Mouse (Mus musculus): Measurements from ENCODE around the gene Zfp667. TPM values are rescaled to one million over a fixed set of nuclear protein-coding genes. Genes with fewer than 3 reads are reported as not detected.

Zfp667 gene
- total RNA-seq (2023): 9.2 to 14.2 TPM (median 10.2 TPM) in 4 replicates

DNA sequence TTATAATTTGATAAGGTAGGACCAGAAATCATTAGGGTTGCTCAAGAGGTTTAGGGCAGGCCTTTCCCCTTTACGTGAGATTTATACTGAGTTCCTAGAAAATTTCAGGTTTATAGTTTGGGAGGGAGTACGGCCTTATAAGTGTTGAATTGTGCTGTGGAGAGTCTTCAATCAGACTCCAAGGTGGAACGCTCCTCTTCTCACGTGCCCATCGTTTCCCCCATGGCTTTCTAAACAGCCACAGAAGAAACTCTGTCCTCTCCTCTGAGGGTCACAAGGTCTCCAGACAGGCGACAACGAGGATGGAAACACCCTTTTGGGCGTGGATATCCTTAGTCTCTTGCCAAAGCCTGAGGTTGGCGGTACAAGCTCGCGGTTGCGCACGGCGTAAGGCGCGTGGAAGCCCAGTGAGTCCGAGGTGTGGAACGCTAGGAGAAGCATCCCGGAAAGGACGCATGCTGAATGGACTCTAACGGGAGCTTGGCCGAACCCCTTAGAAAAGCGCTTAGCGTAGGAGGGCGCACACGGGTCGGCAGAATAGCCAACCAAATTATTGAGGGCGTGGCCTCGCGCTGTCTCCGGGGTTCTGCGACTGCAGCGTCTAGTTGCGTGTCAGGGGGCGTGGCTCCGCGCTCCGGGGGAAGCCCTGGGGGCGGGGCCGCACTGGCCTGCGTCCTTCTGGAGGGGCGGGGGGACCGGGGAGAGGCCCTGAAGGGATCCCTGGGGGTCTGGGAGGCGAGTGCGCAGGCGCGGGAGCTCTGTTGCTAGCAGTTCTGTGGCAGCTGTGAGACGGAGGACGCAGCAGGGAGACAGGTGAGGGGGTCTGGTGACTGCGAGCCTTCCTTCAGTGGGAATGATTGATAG, at the start of gene Zfp667:
Zfp667 (plus strand) TSS at position 738 of the 864 bp plus-strand sequence.

DNA sequence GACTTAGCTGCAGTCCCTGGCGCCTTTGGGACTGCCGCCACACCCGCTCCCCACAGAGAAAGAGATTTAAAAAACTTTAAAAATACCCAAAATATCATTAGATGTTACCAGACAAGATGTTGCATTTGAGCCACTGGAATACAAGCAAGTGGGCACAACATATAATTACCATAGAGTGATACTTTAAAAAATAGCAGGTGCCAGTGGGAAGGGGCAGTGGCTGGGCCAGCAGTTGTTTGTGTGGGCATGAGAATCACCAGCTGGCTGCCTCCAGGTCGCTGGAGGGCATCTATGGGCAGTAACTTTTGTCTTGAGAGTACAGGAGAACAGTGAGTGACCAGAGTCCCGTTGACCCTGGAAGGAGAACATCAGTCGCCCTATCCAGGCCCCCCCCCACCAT, 34.0 kb upstream of the Zfp667 start, which contains the start of gene Epp13:
Epp13 (plus strand) TSS at position 301 of the 400 bp plus-strand sequence.

DNA sequence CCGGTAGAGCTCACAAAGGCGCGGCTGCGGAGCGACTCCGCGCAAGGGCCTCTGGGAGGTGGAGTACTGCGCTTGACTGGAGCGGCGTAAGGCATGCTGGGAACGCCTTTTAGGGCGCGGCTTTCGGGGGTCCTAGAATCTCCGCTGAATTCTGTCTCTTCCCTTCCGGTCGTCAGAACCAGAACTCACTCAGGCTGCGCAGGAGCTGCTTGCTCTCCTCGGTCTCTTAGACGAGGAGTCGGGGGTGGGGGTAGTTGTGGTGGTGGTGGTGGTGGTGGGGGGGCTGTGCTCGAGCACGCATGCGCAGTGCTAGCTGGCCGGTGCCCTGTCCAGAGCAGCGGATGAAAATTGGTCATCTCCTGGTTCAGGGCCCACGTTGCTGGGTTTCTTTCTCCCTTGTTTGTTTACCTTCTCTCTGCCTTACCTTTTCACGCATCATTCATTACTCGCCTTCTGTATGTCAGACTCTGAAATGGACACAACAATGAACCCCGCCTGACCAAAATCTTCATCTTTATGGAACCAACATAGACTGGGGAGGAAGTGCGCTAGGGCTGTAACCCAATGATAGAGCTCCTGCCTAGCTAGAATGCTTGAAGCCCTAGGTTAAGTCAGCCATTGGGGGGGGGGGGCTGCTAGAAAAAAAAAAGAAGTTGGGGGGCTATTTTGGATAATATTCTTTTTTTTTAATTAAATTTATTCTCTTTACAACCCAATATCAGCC, 45.0 kb downstream of the Zfp667 start, which contains the start of gene Zfp583:
Zfp583 (minus strand) TSS at position 53 of the 724 bp plus-strand sequence.

DNA sequence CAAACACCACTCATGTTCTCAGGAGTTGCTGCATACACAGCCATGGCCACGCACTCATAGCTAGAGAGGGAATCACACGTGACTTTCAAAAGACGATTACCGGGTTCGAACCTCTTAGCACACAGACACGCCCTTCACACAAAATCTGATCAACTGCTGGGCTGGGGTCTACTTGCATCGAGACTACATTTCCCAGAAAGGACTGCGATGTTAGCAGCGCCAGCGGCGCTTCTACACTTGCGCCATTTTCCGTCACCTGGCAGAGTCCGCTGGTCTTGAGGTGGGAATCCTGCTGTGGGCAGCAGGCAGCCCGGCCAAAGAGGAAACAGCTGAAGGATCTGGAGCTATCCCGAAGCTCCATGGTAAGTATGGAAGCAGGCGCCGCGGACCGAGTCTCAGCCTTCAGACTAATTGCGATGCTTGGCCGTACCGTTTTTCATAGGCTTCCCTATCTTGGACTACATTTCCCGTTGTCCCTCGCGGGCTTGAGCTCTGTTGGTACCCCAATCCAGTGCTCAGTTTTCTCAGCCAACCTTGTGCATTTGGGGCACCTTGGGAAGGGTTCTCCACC, 57.2 kb downstream of the Zfp667 start, which contains the start of gene Gm3854:
Gm3854 (plus strand) TSS at position 259 of the 571 bp plus-strand sequence.

Other genes starting within 250 kb of the Zfp667 start
- not detected in 4 replicates for gene Nlrp4c, start 241.4 kb upstream of the Zfp667 start, total RNA-seq (2023)
- gene Zfp787, start 130.6 kb upstream of the Zfp667 start, total RNA-seq (2023): 28.4 to 46.4 TPM (median 39.7 TPM) in 4 replicates
- 18.7 to 33.8 TPM (median 27.6 TPM) in 4 replicates for gene Zfp444, start 114.4 kb upstream of the Zfp667 start, total RNA-seq (2023)
- gene Galp, start 89.5 kb upstream of the Zfp667 start, total RNA-seq (2023): not detected in 4 replicates
- not detected in 4 replicates for gene Zscan5b, start 64.3 kb upstream of the Zfp667 start, total RNA-seq (2023)
- not detected in 4 replicates for gene Epp13, start 33.9 kb upstream of the Zfp667 start, total RNA-seq (2023)
- gene Zfp583, start 44.7 kb downstream of the Zfp667 start, total RNA-seq (2023): 1.1 to 4.4 TPM (median 1.3 TPM) in 4 replicates
- 0.25 to 0.63 TPM (median 0.53 TPM) in 4 replicates for gene Gm3854, start 57.2 kb downstream of the Zfp667 start, total RNA-seq (2023)
- gene Zfp78, start 76.7 kb downstream of the Zfp667 start, total RNA-seq (2023): 1.3 to 2.5 TPM (median 1.9 TPM) in 4 replicates
- gene Zfp28, start 96.7 kb downstream of the Zfp667 start, total RNA-seq (2023): 3.2 to 7.0 TPM (median 5.5 TPM) in 4 replicates
- 1.2 TPM in 1 of 4 replicates, not detected in the others for gene Smim17, start 112.1 kb downstream of the Zfp667 start, total RNA-seq (2023)
- gene Gm20715, start 123.7 kb downstream of the Zfp667 start, total RNA-seq (2023): not detected in 4 replicates
- not detected in 4 replicates for gene Olfr1344, start 152.1 kb downstream of the Zfp667 start, total RNA-seq (2023)
- gene Olfr1336, start 169.6 kb downstream of the Zfp667 start, total RNA-seq (2023): not detected in 4 replicates
- not detected in 4 replicates for gene Olfr1346, start 180.5 kb downstream of the Zfp667 start, total RNA-seq (2023)
- gene Olfr5, start 200.4 kb downstream of the Zfp667 start, total RNA-seq (2023): not detected in 4 replicates
- not detected in 4 replicates for gene Olfr1347, start 213.2 kb downstream of the Zfp667 start, total RNA-seq (2023)
- gene Olfr1348, start 222.2 kb downstream of the Zfp667 start, total RNA-seq (2023): not detected in 4 replicates
- gene Olfr1349, start 236.4 kb downstream of the Zfp667 start, total RNA-seq (2023): not detected in 4 replicates

Measured in B cell, adult 62 days (primary cell).